Mouse (Mus musculus): ENCODE measurements around the gene Ranbp3.

DNA sequence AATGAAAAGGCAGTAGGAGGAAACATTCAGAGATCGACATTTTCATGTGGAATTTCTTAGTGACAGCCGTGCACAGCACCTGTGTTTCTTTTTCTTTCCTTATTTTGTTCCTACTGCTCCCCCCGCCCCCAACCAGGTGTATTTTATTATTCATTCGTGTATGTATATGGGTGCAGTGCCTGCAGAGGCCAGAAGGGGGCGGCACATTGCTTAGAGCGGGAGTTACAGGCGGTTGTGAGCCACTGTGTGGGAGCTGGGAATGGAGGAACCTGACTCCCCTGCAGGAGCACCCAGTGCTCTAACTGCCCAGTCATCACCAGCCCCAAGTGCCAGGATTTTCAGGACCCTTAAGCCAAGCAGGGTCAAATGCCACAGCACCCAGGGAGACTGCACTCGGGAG is 63.4 kb downstream of the Ranbp3 start:
- peak; percentile 30; the same call in 1 of the 2 replicates for TF ChIP-seq CTCF (IDR thresholded peaks at IDR 0.05; ENCODE audit: insufficient read depth, low read length)
- no peak for TF ChIP-seq POLR2A (IDR thresholded peaks at IDR 0.05; ENCODE audit: borderline replicate concordance, extremely low read depth, low read depth, low read length)
